Mouse (Mus musculus) cerebellum, postnatal 36 days (tissue): Measurements from ENCODE around the gene Arhgap29.

ENCODE experiments used
- DNase-seq, 2 experiments: peaks; one replicate each; pipeline ENCODE4 v3.0.0; 2021 to 2022; ENCODE audit warnings: mixed read lengths in 2 of 2

Gene Arhgap29

GRCm38 (mm10) chr3:121952041-121952591 lies at the start of gene Arhgap29:
Arhgap29 (plus strand) TSS chr3:121952541.
- DNase-seq, result no peak

GRCm38 (mm10) chr3:121902729-121903128 lies 49.6 kb upstream of the Arhgap29 start:
- no peak for DNase-seq

- DNase-seq, result no peak
Measured at GRCm38 (mm10) chr3:121903286-121903685, 49.1 kb upstream of the Arhgap29 start.

DNA sequence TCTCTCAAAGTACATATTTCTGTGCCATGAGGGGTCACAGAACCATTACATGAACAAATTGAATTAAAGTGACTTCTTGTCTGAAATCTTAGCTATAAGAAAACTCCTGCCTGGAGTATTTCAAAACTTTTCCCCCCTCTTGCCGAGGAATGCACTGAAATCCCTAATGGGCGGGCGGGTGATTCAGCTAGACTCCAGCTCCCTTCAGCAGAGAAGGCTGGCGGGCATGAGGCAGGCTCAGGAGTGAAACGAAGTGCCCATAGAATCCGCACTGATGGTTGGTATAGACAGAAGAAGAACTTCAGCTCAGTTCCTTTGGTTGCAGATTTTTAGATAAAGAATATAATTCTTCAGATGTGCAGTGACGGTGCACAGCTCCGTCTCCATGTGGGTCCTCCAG lies 48.6 kb upstream of the Arhgap29 start:
- DNase-seq, result no peak

DNA sequence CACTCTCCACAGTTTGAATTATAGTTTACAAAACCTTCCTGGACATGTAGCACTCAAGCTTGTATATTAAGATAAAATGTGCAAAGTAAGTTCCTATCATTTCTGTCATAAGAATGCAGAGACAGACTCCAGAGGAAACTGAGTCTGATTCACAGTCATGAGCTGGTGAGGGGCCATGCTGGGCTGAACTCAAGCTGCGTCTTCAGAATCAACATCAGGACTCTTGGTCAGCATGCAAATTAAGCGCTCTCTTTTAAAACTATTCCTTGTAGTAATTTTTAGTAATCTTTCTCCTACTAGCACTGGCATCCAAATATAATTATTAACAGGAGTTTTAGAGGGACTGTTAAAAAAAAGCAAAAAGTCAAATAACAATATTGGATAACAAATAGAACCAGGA lies 47.9 kb upstream of the Arhgap29 start:
- no peak for DNase-seq

- no peak for DNase-seq
Measured at GRCm38 (mm10) chr3:121906623-121907022, 45.7 kb upstream of the Arhgap29 start.

DNA sequence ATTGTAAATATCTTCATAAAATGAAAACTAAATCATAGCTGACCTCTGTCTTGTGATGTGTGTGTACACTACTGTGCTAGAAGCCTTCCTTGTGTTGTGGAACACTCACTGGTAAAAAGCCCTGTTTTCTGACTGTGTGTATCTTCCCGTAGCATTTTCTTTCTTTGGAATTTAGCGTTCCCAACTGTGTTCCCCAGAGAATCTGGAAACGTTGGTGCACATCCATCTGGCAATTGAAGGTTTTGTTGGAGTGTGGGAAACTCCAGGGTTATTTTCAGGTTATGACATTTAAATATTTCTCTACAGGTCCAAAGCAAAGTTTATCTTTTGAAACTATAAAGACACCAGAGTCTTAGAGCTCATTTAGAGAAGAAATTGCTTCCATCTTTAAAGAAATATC lies 43.2 kb upstream of the Arhgap29 start:
- DNase-seq, result no peak

- no peak for DNase-seq
Measured at GRCm38 (mm10) chr3:121913476-121913875, 38.9 kb upstream of the Arhgap29 start.

- no peak for DNase-seq
Measured at GRCm38 (mm10) chr3:121914459-121915185, 37.7 kb upstream of the Arhgap29 start.

- no peak for DNase-seq
Measured at GRCm38 (mm10) chr3:121915191-121915590, 37.1 kb upstream of the Arhgap29 start.

GRCm38 (mm10) chr3:121916802-121917532 lies 35.4 kb upstream of the Arhgap29 start:
- no peak for DNase-seq

DNA sequence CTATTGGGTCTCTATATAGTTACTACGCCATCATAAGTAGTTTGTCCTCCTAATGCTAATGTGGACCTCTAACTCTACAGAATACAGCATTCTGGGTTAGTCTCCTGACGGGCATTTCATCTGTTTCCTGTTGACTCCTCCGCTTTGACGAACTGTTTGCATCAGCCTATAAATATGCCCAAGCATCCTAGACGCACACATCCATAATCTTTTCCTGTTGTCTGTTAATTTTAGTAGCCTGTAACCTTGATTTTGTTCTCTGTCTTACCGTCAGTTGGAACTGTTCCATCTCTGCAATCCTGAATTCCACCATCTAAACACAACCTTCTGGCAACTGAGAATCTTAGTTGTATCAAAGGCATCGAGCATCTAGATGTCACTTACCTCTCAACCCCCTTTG lies 34.7 kb upstream of the Arhgap29 start:
- DNase-seq, result no peak

- no peak for DNase-seq
Measured at GRCm38 (mm10) chr3:121919961-121920360, 32.4 kb upstream of the Arhgap29 start.

DNA sequence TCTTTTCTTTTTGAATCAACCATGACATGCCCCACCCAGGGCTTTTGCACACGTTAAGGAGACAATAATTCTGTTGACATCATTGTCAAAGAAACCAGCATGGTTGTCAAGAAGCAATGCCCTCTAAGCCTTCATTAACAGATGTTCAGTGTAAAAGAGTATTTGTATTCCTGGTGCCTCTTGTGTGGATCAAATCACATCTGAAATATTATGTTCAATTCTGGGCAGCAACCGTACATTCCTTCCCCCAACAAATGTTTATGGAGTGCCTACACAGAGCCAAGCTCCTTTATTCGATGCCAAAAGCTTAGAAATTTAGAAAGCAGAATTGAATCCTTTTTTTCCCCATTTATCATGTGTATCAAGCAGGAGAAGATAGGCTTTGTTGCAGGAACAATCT lies 31.6 kb upstream of the Arhgap29 start:
- no peak for DNase-seq

DNA sequence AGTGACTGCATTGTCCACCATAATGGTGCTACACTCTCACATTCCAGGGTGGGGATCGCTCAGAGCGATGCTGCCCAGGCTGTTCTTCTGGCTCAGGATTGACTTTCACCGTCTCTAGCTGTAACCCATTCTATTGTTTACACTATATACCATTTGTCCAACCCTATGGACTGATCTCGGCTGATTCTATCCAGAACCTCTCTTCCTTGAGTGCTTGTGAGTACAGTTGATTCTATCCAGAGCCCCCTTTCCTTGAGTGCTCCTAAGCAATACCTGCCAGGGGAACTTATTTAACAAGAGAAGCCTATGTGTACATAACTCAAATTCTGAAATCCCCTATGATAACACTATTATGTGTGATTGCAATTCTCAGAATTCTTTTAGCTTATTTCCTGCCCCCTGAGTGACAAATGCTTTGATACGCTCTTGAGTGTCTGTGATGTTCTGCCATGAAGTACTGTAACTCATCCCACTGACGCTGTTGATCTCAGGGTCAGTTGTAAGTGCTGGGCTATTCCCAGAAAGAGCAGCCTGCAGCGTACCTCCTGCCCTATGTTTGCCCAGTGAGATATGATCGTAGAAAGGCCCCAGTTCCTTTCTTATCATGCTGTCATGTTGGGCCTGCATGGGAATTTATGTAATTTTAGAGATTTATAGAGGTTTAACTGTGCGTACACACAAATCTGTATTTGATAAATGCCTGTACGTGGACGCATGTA lies 27.4 kb upstream of the Arhgap29 start:
- no peak for DNase-seq

- DNase-seq, result no peak
Measured at GRCm38 (mm10) chr3:121927601-121928000, 24.7 kb upstream of the Arhgap29 start.

GRCm38 (mm10) chr3:121932815-121933214 lies 19.5 kb upstream of the Arhgap29 start:
- no peak for DNase-seq

GRCm38 (mm10) chr3:121936241-121936640 lies 16.1 kb upstream of the Arhgap29 start:
- no peak for DNase-seq

GRCm38 (mm10) chr3:121937036-121937435 lies 15.3 kb upstream of the Arhgap29 start:
- no peak for DNase-seq

- DNase-seq, result no peak
Measured at GRCm38 (mm10) chr3:121939658-121940057, 12.7 kb upstream of the Arhgap29 start.

DNA sequence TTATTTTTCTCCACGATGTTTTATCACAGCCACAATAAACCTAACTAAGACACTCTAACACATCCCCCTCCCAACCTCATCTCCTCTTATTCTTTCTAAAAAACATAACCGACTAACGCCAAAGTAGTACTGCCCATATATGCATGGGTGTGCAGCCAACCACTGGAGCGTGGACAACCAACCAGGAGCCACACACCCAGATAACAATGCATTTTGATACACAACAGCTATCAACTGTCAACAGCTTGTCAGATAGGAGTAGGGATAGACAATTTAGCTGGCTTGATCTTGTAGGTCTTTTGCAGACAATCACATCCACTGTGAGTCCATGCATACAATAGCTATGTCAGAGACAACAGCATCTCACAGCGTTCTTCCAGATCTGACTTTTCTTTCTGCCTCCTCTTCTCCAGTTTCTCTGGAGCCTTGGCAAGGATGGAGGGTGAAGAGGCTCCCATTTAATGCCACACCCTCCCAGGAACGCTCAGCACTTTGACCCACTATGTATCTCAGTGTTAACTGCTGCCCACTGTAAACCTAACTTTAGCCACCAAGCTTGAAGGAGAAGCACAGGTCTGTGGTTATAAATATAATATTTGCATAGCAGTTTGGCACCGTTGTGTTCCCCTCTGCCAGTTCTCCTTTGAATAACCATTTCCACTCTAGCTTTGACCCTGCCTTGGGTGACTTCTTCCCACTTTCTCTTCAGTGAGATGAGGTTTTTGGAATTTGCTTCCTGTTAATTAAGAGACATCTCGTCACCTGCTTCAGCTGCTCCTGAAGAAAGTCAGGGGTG lies 12.0 kb upstream of the Arhgap29 start:
- no peak for DNase-seq

- no peak for DNase-seq
Measured at GRCm38 (mm10) chr3:121941204-121941745, 11.1 kb upstream of the Arhgap29 start.
